Mouse (Mus musculus) midbrain, embryonic 12.5 days (tissue): Measurements from ENCODE around the gene Olfr850. TPM values are rescaled to one million over a fixed set of nuclear protein-coding genes. Genes with fewer than 3 reads are reported as not detected.

Experiments used
- ATAC-seq: fragments of 200-750 bp; cut with Nextera tagmentation; 2 replicates; pipeline ENCODE4 v1.8.0; 2017; ENCODE audit warnings: low read depth, moderate TSS enrichment, moderate library complexity; ENCODE audit not compliant: low FRiP score
- H3K27ac ChIP-seq: fragments of 300-500 bp; sonication (generic); replicated peaks from 2 replicates; pipeline ENCODE4 v1.5.1; 2016; ENCODE audit warnings: mild to moderate bottlenecking
- H3K27me3 ChIP-seq: fragments of 300-500 bp; sonication (generic); 2 replicates; pipeline ENCODE4 v1.6.1; 2016; ENCODE audit warnings: mild to moderate bottlenecking
- H3K36me3 ChIP-seq: fragments of 300-500 bp; sonication (generic); 2 replicates; pipeline ENCODE4 v1.6.1; 2016
- H3K4me1 ChIP-seq: fragments of 300-500 bp; sonication (generic); 2 replicates; pipeline ENCODE4 v1.6.1; 2016
- H3K4me2 ChIP-seq: fragments of 300-500 bp; sonication (generic); replicated peaks from 2 replicates; pipeline ENCODE4 v1.6.1; 2016; ENCODE audit warnings: mild to moderate bottlenecking, moderate library complexity
- H3K4me3 ChIP-seq: fragments of 300-500 bp; sonication (generic); 2 replicates; pipeline ENCODE4 v1.5.1; 2016; ENCODE audit warnings: mild to moderate bottlenecking
- H3K9ac ChIP-seq: fragments of 300-500 bp; sonication (generic); replicated peaks from 2 replicates; pipeline ENCODE4 v1.6.1; 2016; ENCODE audit warnings: mild to moderate bottlenecking, moderate library complexity
- H3K9me3 ChIP-seq: fragments of 300-500 bp; sonication (generic); 2 replicates; pipeline ENCODE4 v1.6.1; 2016; ENCODE audit warnings: mild to moderate bottlenecking
- WGBS: fragments of 180-500 bp; shearing (Covaris S2); methylation state at CpG from one replicate; pipeline ENCODE4 v1.1.7; 2016; 5-methylcytosine and 5-hydroxymethylcytosine counted together
- polyA plus RNA-seq: library from polyadenylated mRNA; unstranded; fragments of >200 nt; fragmentation: Nextera tagmentation; extraction: Ambion mirVana; gene quantifications from 2 replicates; pipeline ENCODE4 v1.2.1, GENCODE M21; 2016

Gene Olfr850
- not detected in 2 replicates for polyA plus RNA-seq

DNA sequence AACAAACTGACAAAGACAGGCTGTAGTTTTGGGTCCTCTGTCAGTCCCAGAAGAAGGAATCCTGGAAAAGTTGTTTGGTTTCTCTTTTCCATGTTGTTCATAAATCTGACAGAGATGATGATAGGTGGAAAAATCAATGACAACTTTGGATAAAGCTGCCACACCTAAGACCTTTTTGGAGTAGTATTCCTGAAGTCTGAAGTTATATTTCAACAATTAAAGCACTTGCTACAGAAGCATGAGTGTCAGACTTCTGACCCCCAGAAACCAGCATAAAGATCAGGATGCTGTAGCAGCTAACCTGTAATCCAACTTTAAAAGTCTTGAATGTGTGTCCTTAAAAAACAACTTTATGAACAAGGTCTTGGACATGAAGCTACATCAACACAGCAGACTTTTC lies at the start of gene Olfr850:
Olfr850 (minus strand) TSS at position 101 of the 400 bp plus-strand sequence.
- no peak for ATAC-seq
- H3K4me1 ChIP-seq: no peaks in the 10 kb centered on the region
- H3K4me3 ChIP-seq: no peak within 1 kb of the TSS
- H3K27me3 ChIP-seq: no peaks in the 10 kb centered on the region
- H3K27ac ChIP-seq: no peak within 1 kb of the TSS
- H3K9me3 ChIP-seq: peaks cover 8% of the 10 kb centered on the region; the same call in 1 of the 2 replicates
- no peaks in the 10 kb centered on the region for H3K36me3 ChIP-seq
- no peak within 1 kb of the TSS for H3K4me2 ChIP-seq
- no peak within 1 kb of the TSS for H3K9ac ChIP-seq

DNA sequence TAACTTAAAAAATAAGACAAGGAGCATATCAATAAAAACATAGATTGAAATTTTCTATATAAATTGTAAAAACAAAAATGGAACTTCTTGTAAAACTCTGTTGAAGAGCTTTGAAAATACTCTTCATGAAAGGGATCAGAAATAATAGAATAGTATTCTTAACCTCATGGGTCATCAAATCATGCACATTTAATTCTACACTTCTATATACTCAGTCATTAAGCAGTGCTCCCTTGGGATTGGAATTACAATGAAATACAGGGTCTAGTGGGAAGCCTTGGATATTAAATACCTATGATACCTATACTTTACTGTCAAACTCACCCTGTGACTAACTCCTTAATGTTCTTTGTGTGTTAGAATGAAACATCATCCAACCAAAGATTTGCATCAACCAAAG lies 14.9 kb upstream of the Olfr850 start, which contains the start of gene Olfr851:
Olfr851 (plus strand) TSS at position 301 of the 400 bp plus-strand sequence.
- Histone ChIP-seq H3K4me2 (no peak within 1 kb of the TSS), H3K27ac (no peak within 1 kb of the TSS), H3K9me3 (peaks cover 10% of the 10 kb centered on the region; the same call in 1 of the 2 replicates), H3K36me3 (no peaks in the 10 kb centered on the region), H3K27me3 (no peaks in the 10 kb centered on the region), H3K4me1 (no peaks in the 10 kb centered on the region), H3K4me3 (no peak within 1 kb of the TSS), H3K9ac (no peak within 1 kb of the TSS)
- ATAC-seq: no peak

DNA sequence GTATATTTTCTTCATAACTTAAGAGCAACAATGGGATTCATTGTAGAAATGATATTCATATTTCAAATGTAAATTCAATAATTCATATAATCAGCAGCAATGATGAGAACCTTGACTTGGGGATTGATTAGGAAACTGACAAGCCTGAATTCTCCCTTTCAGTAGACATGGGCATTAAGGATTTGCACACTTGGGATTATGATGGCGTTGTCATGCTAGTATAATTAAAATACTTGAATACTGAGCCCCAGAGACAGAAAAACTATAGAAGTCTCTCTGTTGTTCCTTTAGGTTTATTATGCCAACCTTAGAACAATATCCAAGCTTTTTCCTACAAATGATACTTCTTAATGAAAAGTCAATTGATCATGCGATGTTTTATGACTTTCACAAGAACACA lies 38.1 kb downstream of the Olfr850 start, which contains the start of gene Olfr849:
Olfr849 (plus strand) TSS at position 301 of the 400 bp plus-strand sequence.
- Histone ChIP-seq H3K4me2 (no peak within 1 kb of the TSS), H3K27ac (no peak within 1 kb of the TSS), H3K27me3 (no peaks in the 10 kb centered on the region), H3K4me3 (no peak within 1 kb of the TSS), H3K36me3 (no peaks in the 10 kb centered on the region), H3K9ac (no peak within 1 kb of the TSS), H3K9me3 (peaks cover 42% of the 10 kb centered on the region), H3K4me1 (no peaks in the 10 kb centered on the region)
- WGBS: 74% methylated on average over 2 of the region's 2 CpGs
- ATAC-seq: no peak

Other genes with a start within 250 kb of the Olfr850 start
- gene Olfr843, start 226.3 kb downstream of the Olfr850 start, polyA plus RNA-seq: not detected in 2 replicates
- not detected in 2 replicates for gene Olfr844, start 161.9 kb downstream of the Olfr850 start, polyA plus RNA-seq
- not detected in 2 replicates for gene Olfr845, start 141.8 kb downstream of the Olfr850 start, polyA plus RNA-seq
- gene Olfr846, start 114.2 kb downstream of the Olfr850 start, polyA plus RNA-seq: not detected in 2 replicates
- not detected in 2 replicates for gene Olfr847, start 99.6 kb downstream of the Olfr850 start, polyA plus RNA-seq
- not detected in 2 replicates for gene Olfr849, start 38.0 kb downstream of the Olfr850 start, polyA plus RNA-seq
- not detected in 2 replicates for gene Olfr851, start 15.0 kb upstream of the Olfr850 start, polyA plus RNA-seq
- not detected in 2 replicates for gene Olfr853, start 62.8 kb upstream of the Olfr850 start, polyA plus RNA-seq
- not detected in 2 replicates for gene Olfr854, start 89.1 kb upstream of the Olfr850 start, polyA plus RNA-seq
- not detected in 2 replicates for gene Olfr855, start 104.4 kb upstream of the Olfr850 start, polyA plus RNA-seq
- 45.9 and 47.4 TPM in 2 replicates for gene Zfp317, start 143.9 kb upstream of the Olfr850 start, polyA plus RNA-seq
- not detected in 2 replicates for gene Olfr857, start 231.2 kb upstream of the Olfr850 start, polyA plus RNA-seq